Mouse (Mus musculus): Measurements from ENCODE around the gene Nol11.

- no peak for TF ChIP-seq ZC3H11A (IDR thresholded peaks at IDR 0.05; ENCODE audit: borderline replicate concordance, low read depth, low read length)
- no peak for TF ChIP-seq ZNF384 (IDR thresholded peaks at IDR 0.05; ENCODE audit: low read depth, low read length)
- TF ChIP-seq HCFC1 (IDR thresholded peaks at IDR 0.05; ENCODE audit: borderline replicate concordance, insufficient read depth, low read length) = no peak
- no peak for TF ChIP-seq CHD2 (IDR thresholded peaks at IDR 0.05; ENCODE audit: low read depth, low read length)
Observed at GRCm38 (mm10) chr11:107230128-107230527, 40.9 kb upstream of the Nol11 start.

Data from ES-E14 (cell line).